Mouse (Mus musculus) heart, adult 18-20 months (tissue): ENCODE measurements around the gene Pdzk1. TPM values are rescaled to one million over a fixed set of nuclear protein-coding genes. Genes with fewer than 3 reads are reported as not detected.

ENCODE experiments used
- DNase-seq, 2 experiments: peaks; one replicate each; pipeline ENCODE4 v3.0.0; 2021 to 2022; ENCODE audit warnings: mixed read lengths in 1 of 2
- long read RNA-seq, 2 experiments: library from polyadenylated mRNA; stranded (forward); transcript quantifications; one replicate each; pipeline ENCODE4 v2.0.0; 2021
- total RNA-seq, 2 experiments: library from RNA; stranded (reverse); gene quantifications; 2 replicates each; pipeline ENCODE4 v1.2.3; 2021

Pdzk1 gene
- not detected for total RNA-seq
- long read RNA-seq, experiment 1: 0 reads
- long read RNA-seq, experiment 2: 0 reads

DNA sequence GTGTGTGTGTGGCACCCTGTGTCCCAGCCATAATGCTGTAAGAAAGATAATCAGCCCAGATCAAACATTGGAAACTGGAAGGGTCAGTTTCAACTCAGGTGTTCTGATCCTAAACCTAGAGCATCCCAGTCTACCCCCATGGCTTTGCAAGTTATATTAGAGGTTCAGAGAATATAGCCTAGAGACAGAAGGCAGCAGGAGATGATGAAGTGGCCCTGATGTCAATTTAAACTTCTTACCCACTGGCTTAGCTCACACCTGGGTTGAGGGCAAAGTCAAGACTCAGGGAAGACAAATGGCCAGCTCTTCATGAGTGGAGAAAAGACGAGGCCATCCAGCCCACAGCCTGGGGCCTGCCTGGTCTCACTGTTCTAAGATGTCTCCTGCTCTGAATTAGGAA, at the start of gene Pdzk1, which contains the start of gene Cd160:
Gene Pdzk1 (plus strand): TSS at position 301 of the 400 bp plus-strand sequence.
Gene Cd160 (minus strand): TSS at position 368 of the 400 bp plus-strand sequence.
- DNase-seq: no peak

DNA sequence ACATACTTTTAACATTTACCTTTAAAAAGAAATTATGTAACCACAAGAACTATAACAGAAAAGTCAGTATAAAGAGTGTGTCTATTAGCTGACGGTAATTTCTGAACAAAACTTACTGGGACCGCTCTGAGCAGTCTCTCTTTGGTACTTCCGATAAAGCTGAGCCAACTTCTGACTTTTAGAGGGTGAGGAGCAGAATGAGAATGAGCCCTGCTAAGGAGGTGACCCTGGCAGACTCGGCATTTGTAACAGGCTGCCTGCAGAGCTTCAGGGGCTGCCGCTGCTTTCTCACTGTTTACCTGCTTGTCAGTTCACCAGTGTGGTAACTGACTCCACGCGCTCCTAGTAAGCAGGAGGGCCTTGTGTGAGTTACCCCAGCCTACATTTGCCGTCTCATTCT, 46.8 kb upstream of the Pdzk1 start:
- no peak for DNase-seq

DNA sequence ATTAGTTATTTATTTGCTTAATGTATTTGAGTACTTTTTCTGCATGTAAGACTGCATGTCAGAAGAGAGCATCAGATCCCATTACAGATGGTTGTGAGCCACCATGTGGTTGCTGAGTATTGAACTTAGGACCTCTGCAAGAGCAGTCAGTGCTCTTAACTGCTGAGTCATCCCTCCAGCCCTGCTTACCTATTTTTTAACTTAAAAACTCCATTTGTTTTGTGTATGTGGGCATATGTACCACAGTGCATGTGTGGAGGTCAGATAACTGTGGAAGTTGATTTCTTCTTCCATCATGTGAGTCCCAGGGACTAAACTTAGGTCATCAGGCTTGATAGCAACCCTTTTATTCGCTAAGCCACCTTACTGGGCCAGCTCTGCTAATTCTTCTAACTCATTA, 41.3 kb upstream of the Pdzk1 start:
- no peak for DNase-seq

DNA sequence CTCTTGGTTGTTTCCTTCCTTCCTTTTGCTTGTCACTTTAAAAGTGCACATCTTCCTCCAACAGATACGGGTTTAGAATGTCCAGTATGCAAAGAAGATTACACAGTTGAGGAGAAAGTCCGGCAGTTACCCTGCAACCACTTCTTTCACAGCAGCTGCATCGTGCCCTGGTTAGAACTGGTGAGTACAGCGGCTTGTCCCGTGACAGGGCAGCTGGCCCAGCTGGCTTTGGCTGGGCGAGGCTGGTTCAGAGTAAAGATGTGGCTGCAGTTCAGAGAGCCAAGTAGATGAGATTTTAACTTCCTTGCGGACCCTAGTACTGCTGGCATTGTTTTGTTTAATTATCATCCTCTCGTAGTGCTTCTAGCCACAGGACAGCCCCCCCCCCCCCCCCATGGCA, 40.6 kb upstream of the Pdzk1 start:
- peak; percentile 42 to 44 for DNase-seq

DNA sequence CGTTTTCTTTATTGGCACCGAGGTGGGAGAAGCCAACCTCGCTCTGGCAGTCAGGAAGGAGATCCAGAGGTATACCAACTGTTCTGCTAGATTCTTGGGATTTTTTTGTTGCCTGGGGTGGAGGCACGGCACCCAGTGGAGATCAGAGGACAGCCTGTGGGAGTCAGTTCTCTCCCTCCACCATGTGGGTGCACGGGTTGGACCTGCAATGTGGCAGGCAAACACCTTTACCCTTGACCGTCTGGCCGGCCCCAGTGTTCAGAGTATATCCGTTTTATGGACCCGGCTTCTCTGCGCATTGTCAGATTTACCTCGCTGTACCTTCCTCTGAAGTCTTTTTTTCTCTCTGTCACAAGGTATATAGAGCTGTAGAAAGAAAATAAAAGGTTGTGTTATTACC, 28.8 kb upstream of the Pdzk1 start:
- no peak for DNase-seq

DNA sequence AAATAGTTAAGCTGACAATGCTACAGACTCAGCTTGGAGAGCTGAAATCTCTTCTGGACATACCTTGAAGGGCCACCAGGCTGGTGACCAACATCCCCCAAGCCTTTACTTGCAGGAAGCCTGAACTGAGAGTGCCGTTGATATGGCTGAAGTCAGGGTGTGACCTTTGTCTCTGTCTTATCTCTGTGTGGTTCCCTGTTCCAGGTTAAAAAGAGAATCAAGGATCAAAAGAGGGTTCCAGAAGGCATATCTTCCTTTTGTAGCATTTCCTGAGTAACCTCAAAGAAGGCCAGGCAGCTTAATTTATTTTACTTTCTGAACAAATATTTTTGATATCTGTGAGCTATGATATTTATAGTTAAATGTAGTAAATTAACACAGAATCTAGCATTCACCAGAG, 26.9 kb upstream of the Pdzk1 start:
- DNase-seq: no peak

DNA sequence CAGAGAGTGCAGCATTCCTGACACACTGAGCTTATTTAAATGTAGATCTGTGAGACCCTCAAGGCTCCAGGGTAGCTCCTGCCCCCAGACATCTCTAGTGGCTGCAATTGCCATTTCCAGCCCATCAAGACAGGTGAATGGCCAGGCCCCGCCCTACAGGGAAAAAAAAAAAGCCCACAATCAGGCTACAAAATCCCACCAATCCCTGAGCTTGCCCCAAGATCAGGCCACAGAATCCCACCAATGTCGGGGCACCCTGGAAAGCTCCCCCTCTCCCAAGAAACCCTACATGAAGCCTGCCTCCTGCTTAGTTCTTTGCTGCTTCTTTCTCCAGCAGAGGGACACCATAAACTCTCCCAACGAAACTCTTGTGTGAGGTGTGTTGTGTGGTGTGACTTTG, 20.9 kb upstream of the Pdzk1 start:
- DNase-seq: no peak

DNA sequence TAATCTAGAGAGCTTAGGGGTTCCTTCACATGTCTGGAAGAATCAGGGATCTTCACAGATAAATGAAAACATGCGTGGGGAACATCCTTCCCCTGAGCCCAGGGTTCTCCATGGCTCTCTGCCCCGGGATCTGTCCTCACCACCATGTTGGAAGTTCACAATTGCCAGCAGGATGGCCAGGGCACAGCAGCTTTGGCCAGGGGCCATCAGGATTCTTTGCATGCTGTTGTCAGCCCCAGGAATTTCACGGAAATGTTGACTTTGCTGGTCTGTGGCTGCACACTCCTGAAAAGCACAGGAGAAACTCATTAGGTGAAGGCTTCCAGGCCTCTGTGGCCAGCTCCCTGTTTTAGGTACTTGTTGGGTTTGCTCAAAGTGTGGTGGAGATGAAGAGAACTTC, 20.4 kb upstream of the Pdzk1 start:
- DNase-seq: no peak

DNA sequence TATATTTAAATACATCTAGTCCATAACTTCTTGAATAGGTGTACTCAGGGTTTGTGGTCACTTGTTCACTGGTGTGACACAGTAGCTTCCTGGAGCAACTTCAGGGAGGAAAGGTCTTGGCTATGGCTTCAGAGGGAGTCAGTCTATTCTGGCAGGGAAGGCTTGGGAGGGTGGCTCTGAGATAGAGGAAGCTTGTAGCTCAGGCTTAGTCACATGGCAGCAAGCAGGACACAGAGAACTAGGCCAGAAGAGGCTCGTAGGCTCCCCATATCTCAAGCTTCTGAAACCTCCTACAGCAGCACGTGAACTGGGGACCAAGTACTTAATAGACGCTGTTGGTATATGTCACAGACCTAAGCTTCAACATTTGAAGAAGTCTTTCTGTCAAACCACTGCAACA, 17.9 kb upstream of the Pdzk1 start:
- DNase-seq: peak; percentile 16 to 41

DNA sequence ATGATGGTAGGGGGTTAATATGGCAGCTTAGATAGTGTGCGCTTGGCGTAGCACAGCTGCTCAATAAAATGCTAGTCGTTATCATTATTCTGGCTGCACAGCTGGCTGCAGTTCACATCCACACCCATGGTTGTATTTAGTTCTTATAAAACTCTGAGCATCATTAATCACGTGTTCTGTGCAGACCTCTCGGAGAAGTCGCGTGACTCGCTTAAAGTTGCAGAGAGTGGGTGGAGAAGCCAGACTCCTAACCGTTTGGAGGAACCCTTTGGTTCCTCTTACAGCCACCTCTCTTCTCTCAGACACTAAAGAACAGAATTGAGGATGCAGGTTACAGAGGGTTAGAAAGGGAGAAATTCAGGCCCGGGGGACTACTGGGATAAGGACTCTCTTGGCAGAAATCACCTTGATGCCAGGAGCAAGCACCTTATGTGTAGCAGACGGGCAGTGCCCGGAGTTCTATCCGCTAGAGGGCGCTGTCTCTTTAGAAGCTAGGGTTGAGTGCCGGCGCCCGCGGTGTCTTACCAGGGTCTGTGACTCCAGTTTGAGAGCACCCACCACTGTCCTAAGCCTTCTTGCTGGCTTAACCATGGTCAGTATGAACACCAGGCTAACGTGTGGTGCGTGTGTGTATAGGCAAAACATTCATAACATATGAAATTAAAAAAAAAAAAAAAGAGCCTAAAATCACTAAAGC, 16.5 kb upstream of the Pdzk1 start:
- DNase-seq: peak; percentile 74 to 89

DNA sequence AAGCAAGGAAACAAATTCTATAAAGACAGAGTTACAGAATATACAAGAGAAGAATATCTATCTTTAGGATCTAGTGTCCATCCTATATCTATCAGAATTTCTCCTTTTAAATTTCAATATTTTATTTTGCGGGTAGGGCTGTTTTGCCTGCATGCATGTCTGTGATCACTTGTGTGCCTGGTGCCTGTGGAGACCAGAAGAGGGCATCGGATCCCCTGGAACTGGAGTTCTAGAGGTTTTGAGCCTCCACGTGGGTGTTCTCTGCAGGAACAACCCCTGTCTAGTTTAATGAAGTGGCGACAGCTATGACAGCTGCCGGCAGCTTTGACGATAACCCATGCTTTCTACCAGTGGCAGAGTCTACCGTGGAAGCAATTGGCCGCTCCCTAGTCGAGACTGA, 16.0 kb upstream of the Pdzk1 start:
- peak; percentile 51 to 68 for DNase-seq

DNA sequence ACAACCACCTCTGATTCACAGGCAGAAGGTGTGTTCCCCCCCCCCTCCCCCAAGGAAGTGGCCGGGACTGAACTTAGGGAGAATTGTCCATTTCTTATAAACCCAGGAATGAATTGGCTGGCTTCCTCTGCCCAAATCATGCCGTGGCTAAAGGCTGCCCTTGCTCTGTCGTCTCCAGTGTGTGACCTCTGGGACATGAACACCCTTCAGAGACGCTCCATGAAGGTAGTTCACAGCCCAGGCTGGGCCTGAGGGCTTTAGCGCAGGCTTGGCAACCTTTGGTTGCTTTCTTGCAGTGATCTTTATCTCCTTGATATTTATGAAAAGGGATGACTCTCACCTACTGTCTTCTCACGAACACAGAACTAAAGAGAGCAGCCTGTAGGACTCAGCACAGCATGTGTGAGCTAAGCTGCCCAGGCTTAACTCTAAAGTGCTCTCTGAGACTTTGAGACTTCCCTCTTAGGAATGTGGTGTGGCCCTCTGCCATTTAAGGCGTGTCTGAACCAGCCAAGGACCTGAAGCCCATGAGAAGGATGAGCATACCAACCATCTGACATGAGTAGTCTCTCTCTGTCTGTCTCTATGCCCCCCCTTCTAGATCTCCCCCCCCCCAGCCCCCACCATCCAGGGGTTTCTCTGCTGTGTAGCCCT, 15.4 kb upstream of the Pdzk1 start:
- DNase-seq: no peak

DNA sequence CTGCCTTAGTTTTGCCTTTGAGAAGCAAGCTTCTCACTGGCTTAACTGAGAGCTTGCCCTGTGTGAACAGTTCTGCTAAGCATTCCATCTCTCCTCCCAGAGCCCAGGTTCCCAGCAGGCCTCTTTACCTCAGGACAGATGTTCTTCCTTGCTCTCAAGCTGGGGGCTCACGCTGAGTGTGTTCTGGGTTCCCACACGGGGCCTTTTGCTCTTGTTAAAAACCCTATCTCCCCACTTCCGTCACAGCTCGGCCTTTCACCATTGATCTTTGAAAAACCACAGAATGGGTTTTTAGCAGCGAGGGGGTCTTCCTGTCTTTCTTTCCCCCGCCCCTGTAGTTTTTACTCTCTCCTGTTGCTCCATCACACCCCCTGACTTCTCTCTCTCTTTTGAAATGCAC, 14.7 kb upstream of the Pdzk1 start:
- DNase-seq: no peak

DNA sequence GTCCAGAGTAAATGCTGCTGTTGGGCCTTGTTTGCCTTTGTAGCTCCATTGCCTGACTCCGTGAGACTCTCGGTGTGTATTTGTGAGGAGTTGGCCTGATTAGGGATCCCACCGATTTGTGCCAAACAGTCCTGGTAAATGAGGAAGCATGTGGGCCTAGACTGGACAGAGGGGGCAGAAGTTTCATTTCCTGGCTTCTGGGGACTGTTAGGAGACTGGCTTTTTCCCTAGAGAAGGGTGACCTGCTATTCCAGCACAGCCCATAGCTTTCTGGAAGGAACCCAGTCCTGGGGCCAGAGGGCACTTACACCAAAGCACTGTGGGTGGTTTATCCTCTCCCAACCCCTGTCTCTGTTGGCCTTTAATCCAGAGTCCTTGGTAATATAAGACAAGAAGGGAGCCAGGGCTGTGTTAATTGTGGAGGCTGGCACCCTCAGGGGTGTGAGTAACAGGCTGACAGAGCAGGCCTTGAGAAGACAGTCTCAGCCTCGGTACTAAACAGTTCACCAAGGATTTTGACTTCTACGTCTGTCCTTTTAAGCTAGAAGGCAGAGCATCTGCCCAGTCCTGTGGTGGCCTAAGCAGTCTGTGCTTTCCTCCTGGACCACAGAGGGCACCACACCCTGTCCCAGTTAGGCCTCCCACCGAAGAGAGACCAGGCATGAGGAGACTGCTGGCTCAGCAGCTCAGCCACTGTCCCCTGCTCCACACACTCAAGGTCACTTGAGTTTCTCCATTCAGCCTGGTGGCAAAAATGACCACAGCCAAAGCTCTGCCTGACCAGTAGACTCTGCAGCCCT, 8.8 kb upstream of the Pdzk1 start:
- no peak for DNase-seq

DNA sequence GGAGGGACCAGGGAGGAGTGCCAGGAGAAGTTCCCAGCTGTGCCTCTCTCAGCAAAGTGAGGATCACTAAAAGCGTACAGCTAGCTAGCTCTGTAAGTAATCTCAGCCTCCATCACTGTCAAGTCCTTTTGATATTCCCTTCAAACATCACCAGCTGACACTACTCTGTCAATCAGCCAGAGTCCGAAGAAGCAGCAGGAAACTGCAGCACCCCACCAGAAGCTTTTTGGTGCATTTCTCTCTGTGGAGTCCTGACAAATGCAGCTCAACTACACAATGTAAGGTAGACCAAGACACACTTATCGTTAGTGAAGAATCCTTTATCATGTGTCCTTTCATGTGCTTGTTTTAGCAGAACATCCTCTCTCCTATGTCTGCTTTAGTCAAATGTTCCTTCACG, 7.5 kb upstream of the Pdzk1 start:
- no peak for DNase-seq

DNA sequence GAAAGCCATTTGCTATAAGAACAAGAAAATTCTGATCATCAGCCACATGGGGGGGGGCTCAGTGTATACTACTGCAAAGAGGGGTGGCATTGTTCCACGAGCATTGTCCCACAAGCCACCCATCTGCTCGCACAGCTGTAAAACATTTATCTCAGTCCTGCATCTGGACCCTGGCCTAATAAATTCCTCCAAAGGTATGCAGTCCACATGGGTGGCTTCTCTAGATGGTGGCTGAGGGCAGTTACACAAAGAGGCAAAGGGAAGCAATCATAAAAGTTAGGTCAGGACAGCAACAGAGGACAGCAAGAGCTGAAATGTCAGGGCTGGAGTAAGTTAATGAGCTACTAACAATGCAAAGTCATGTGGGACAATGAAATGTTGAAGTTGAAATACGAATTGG, 5.4 kb upstream of the Pdzk1 start:
- no peak for DNase-seq

DNA sequence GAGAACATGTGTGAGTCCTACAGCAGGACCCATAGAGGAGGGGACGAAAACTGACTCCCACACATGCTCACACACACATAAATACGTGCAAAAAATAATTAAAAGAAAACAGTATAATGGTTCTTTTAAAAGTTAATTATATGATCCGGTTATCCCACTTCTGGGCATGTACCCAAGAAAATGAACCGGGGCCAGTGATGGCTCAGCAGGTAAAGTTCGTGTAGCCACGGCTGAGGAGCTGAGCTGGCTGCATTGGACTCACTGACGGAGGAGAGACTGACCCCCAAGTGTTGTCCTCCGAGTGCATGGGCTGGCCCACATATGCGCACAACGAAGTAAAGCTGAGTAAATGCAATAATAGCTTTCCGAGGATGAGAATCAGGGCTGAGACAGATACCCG, 4.5 kb upstream of the Pdzk1 start:
- no peak for DNase-seq

DNA sequence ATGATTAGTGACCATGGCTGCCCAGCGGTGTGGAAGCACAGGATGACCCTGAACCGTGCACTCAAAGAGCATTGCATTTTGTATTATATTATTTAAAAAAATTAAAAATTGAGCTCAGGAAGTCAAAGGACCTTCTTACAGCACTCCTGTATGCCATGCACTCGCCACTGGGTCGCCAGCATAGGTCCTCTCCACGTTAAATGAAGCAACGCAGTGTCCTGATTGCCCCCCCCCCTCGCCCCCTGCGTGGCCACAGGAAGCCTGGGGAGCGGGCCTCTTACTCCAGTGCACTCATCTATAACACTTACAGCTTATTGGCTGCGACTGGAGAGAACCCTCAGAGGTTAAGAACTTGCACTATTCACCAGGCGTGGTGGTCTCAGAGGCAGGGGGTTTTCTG, 3.8 kb upstream of the Pdzk1 start:
- no peak for DNase-seq

DNA sequence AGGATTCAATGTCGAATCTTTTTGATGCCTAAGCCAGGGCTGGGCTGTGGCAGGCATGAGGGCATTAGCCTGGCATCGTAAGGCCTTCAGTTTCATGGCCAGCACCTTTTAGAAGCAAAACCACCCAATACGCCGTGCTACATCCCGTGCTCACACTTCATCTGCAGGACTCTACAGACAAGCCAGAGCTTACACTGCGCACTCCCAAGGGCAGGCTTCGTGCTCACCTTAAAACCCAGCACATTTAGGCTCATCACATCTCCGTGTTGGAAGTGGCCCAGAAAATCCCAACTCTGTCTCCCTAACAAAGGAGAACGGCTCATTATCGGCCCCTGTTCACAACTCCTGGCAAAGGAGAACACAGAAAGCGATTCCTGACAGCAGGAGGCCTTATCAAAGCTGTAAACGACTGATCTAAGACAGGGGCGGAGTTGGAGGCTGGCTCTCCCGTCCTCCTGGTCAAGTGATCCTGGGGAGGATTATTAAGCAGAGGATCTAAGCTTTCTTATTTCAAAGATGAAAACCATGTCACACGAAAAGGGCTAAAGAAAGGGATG, 698 bp upstream of the Pdzk1 start:
- DNase-seq: no peak

DNA sequence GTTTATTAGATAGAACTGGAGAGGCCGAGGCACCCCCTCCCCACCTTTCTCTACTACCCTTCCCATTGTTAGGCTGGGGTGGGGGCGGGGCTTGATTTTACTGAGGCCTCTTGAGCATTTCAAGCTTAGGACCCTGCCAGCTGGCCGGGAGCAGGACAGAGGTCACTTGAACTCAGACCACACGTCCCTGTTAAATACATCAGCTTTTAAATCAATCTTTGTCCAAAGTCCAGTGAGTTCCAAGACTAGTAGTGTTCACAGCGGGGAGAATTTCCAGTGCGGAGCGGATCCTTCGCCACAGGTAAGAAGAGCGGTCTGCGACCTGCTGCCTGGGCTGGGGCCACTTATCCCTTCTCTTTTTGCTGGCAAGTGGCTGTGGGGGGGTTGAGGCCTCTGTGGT, 772 bp downstream of the Pdzk1 start:
- DNase-seq: no peak

DNA sequence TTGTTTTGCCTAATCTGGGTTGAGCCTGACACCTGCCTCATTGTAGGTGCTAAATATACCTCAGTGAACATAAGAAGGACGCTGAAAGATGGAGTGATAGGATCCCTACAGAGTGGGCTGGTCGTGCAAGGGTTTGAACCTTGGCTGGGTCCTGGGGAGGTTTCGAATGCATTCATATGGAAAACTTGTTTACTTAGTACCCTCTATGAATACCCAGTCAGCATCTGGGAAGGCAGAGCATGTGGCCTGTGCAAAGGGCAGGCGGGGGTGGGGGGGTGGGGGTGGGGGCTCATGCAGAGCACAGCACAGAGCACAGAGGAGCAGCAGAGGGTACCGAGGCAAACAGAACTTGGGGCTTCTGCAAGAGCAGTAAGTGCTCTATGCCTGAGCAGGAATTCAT, 3.8 kb downstream of the Pdzk1 start:
- DNase-seq: no peak

DNA sequence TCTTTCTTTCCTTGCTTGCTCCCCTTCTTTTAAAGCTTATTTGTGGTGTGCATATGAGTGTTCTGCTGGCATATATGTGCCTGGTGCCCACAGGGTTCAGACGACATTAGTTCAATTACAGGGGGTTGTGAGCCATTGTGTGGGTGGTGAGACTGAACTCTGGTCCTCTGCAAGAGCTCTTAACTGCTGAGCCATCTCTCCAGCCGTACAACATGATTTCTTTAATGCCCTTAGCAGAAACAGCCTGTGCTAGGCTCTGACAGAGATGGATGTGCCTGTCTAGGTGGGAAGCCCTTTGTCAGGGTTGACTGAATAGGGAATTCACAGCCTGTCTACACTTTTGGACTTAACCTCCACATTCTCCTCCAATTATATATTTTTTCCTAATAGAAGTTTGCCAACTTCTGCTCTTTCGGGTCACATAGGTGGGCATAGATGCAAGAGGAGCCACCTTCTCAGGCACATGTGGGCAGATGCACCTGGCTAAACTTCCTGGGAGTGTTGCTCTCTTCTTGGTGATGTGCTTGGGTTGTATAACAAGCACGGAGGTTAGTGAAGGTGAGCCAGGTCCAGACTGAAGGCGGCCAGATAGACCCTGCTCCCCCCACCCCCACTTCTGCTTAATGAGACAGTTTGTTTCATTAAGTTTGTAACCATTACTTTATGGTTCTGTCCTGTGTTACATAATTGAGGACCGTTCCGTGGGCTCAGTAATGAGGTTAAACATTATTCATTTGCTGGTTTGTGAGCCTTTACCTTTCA, 5.7 kb downstream of the Pdzk1 start:
- no peak for DNase-seq
